Mouse (Mus musculus): ENCODE data around the gene Cdh15.

The Cdh15 gene

DNA sequence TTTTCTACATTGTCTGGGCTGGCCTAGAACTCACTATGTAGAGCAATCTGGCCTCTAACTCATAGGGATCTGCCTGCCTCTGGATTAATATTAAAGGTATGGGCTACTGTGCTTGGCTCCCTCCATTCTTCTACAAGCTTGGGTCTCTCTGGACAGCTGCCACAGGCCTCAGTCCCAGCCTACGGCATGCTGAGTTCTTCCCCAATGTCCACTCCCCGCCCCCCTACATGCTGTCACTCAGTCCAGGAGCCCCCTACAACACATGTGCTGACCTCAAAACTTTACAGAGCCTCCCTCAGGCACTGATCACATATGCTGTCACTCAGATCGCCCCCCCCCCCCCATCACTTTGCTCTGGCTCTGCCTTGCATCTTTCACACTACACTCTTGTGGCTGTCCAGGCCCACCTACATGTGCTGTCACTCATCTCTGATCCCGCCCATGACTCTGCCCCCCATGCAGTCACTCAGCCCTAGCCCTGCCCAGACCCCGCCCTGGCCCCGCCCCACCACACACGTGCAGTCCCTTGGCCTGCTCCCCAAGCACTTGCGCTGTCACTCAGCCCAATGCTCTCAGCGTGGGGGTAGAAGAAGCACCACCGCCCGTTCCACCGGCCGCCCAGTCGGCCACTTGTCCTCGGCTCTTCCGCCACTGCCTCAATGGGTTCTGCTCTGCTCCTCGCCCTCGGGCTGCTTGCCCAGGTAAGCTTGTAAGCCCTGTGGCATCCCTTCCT lies at the start of gene Cdh15:
Gene Cdh15, plus strand, starts transcription at position 138 of the 733 bp plus-strand sequence.
- DNase-seq (ENCODE audit: low read depth, low spot score) = peak; percentile 76

DNA sequence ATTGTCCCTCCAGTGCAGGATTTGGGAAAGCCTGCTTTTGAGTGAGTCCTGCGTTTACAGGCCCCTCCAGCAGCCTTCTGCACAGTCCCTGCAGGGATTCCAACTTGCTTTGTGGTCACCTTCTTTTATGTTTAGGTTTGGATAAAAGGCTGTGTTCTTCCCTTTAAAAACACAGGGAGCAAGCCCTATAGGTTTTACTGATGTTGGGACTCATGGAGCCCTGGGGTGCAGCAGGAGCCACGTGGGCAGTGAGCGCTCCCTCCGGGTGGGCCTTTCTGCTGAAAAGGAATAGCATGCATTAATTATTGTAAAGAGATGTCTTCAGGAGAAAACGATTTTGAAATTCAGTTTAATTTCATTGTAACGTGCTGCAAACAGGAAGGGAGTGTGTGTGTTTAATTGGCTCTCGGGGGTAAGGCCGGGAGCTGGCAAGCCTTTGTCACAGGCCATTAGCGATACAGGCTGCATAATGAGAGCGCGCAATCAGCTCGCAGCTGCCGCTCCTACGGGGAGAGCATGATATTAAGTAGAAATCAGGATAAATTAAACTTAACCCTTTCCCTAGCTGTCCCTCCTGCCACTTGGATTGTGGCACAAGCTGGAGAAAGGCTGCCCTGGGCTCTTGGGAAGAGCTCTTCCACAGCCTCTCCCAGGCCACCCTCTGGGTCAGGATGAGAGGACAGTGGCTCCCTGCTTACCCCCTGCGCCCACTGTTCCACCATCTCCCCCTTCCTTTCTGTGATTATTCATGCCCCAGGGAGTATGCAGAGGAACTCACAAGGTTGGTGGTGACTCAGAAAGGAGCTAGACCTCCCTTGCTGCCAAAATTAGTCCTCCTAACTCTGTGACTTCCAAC lies 43.6 kb upstream of the Cdh15 start:
- DNase-seq (ENCODE audit: low read depth, low spot score) = no peak

DNA sequence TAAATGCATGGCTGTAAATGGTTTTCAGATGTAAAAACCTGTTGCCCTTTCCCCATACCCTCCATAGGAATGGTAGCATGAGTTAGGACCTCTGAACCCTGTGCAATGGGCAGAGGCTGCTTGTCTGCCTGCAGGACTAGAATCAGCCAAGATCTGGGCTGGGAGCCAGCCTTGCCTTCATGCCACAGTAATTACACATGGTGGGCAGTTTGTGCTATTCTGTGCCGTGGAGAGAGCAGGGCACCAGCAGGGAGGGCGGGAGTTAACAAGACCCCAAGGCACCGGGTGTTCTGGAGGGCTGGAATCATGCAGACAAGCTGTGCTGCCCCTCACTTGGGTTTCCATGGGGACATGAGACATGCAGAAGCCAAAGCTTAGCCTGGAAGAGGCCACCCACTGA lies 42.4 kb upstream of the Cdh15 start:
- no peak for DNase-seq (ENCODE audit: low read depth, low spot score)

DNA sequence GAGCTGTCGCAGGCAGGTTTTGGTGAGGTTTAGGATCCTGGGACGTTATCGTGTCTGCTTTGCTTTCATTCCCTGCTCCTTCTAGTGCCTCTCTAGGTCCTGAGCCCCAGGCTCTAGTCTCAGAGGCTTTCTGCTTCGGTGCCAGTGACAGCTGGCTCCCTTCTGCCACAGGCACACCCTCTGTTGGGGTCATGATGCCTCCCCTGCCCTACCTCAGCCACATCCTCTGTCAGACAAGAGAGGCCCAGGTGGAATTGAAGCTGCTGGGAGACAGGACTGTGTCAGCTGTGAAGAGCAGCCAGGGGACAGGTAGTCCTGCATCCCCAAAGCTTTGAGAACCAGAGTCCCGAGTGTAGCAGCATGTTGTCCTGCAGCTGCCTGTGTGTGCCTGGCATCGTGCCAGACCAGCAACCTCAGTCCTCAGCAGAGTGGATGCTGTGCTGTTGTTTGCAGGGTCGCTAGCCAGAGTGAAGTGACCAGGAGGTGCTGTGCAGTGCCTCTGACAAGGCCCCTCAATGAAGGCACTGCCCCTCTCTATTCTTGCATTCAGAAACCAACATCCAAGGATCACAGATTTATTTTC lies 40.7 kb upstream of the Cdh15 start:
- DNase-seq (ENCODE audit: low read depth, low spot score) = no peak

DNA sequence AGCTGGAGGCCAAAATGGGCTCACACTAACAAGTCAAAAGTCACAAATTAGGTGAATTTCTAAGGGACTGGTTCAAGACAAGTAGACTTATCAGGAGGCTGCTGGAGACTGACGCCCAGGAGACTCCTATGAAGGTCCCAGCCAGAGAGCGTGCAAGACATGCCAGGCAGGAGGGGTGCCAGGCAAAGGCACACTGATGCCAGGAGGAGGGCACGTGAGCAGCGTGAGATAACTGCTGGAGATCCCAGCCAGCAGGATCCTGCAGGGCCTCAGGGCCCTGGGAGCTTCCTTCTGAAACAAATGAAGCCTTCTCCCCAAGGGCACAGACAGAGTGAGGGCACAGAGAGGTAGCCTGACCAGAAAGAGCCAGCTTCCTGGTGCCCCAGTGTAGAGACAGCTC lies 39.9 kb upstream of the Cdh15 start:
- no peak for DNase-seq (ENCODE audit: low read depth, low spot score)

DNA sequence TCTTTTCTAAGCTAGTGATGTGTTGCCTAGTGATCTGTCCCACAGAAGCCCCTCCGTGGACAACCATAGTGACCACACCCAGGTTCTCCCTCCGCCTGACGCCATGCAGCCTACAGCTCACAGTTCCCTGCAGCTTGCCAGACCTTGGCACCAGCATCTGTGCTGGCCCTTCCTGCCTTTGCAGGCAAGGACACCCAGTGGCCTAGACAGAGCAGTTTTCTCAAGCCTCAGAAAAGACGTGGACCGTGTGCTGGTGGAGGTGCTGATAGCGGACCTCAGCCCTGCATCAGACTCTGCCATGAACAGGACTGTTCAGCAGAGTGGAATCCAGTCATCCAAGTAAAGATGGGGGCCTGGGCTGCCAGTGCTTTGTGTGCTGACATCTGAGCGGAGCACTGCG lies 37.4 kb upstream of the Cdh15 start:
- DNase-seq (ENCODE audit: low read depth, low spot score) = no peak

DNA sequence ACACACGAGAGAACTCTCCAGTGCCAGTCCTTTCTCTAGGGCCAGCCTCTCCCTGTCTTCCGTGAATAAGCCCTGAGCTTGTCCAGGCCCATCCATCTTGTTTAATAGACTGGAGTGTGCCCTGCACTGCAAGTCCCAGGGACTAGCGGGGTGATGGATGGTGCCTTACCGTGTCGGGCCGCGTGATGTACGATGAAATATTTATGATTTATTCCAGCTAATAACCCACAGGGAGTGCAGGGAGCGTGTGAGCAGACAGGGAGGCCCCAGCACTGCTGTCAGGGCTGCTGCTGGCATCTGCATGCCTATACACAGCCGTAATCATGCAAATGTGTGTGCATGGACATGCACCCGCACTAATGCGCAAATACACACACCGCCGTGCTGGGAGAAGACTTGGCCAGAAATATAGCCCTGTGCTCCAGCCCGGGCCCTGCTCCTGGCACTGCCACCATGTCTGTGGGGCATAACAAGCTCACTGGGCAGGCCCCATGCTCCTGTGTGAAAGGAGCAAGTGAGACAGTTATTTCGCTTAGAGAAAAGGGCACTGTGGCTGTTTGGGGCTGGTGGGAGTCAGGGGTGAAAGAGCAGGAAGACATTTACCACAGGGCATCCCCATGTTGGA lies 35.8 kb upstream of the Cdh15 start:
- DNase-seq (ENCODE audit: low read depth, low spot score) = peak; percentile 62

DNA sequence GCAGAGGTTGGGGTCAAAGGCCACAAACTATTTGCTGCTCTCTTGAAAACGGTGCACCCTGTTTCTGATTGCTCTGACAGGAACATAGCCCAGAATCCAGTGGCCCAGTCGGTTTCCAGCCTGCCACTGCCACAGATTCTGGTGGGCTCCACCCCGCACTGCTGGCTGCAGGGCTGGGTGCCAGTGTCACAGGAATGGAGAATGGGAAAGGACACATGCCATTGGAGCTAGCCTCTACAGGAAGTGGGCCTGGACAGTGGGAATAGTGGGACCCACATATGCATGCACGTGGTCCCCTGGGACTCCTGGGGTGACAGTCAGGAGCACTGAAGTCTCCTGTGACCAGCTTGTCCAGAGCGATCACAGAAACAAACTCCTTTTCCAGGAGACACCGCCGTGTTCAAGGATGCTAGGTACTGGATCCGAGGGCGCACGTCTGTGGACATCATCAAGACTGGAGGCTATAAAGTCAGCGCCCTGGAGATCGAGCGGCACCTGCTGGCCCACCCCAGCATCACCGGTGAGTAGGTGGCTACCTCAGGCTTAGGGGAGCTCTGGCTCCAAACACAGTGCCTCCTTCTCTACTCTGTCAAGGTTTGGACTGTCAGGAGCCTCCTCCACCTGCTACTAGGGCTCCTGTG lies 35.0 kb upstream of the Cdh15 start:
- DNase-seq (ENCODE audit: low read depth, low spot score) = no peak

DNA sequence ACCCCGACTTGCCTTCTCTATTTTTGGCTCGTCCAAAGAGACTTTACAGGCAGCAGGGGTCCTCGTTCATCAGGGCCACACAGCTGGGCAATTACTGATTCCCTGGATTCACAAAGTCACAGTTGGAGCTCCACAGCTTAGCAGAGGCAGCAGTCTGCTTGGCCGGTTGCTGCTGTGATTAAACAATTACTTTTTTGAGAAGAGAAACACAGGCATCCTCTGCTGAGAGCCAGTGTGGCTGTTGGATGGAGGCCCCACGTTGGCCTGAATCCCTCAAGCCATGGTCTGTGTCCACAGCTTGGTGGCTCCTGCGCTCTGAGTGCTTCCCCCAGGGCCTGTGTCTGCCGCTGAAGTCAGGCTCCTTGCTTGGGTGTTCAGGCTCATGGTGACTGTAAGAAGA lies 33.2 kb upstream of the Cdh15 start:
- no peak for DNase-seq (ENCODE audit: low read depth, low spot score)

DNA sequence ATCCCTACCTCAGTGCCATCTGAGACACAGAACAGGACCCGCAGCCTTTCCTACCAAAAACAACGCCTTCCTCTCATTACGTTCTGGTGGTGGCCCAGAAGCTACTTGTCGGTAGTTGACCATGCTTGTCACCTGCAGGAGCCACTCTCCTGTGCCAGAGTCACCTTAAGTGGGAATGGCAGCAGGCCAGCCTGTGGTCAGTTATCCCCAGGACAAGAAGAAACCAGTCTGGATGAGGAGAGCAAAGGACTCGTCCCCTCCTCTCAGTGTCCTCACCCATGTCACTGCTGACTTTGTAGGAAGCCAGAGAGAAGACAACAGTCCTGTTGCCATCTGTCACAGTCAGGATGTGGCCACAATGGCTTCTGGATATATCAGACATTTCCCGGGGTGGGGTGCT lies 30.8 kb upstream of the Cdh15 start:
- DNase-seq (ENCODE audit: low read depth, low spot score) = no peak

DNA sequence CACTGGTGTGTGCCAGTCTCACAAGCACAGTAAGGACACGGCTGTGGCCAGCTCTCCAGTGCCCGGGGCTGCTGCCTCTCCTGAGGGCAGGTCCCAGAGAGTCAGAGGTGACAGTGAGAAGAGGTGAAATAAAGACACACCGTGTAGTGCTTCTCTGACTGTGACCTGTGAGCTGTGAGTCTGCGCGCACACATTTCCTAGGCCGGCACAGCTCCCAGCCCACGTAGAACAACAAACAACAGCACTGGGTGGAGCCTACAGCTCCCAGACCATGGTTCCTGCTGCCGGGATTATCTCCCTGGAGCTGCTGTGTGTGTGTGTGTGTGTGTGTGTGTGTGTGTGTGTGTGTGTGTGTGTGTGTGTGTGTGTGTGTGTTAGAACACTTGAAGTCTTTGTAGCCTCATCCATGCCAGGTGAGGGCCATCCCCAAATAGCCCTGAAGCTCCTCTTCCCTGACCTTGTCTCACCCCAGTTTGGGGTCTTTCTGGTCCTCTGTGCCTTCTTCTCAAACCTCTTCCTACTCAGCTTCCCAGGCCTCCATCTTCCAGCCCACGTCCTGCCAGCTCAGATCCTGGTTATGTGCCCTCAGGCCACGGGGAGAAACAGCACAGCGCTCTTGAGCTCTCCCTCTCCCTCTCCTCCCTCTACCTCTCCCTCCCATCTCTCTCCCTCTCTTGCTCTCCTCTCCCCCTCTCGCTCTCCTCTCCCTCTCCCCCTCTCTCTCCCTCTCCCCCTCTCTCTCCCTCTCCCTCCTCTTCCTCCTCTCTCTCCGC lies 29.9 kb upstream of the Cdh15 start:
- no peak for DNase-seq (ENCODE audit: low read depth, low spot score)

DNA sequence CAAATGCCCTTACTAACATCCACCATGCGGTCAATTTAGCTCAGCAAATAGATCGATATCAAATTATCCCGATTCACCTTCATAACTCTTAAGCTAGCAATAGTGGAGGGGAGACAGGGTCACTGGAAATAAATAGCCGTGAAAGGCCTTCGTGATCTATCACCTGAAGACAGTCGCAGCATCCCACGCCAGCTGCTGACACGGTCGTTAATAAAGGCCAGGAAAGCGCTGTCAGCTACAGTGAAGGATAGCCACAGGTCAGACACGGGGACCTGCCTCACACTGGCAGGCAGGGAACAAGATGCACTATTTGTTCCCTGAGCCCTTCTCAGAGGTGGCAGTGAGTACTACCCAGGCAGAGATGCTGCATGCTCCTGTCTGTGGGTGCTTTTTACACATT lies 28.0 kb upstream of the Cdh15 start:
- peak; percentile 64 for DNase-seq (ENCODE audit: low read depth, low spot score)

DNA sequence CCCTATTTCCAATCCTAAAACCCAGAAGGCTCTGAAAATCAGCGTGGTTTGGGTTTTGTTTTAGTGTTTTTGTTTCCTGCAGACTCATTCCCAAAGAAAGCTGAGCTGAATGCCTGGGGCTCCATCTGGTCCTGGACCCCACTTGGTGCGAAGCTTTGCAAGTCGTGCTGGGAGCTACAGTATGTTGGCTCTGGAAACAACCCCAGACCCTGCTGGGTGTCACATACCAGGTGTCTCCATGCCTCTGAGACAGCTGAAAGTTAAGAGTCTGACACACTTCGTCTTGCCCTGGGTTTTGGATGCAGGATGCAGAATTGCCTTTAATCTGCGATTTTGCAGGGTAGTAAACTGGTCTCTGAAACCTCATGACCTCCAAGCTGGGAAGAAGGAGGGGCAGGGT lies 23.2 kb upstream of the Cdh15 start:
- DNase-seq (ENCODE audit: low read depth, low spot score) = no peak

DNA sequence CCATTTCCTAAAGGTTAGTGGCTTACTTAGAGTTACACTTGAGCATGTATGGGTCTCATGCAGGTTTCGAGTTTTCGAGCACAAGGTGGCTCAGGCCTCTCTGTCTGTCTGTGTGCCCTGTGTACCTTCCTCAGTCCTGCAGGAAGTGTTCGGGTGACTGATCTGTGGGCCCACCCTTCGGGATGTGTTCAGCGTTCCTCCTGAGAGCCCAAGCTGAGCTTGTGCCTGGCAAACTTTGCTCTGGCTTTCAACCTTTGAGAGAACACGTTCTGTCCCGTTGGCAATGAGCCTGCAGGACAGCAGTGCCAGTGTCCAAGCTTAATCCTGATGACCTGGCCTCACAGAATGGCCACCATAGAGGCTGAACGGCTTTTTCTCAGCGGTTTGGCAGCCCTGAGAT lies 22.8 kb upstream of the Cdh15 start:
- no peak for DNase-seq (ENCODE audit: low read depth, low spot score)

DNA sequence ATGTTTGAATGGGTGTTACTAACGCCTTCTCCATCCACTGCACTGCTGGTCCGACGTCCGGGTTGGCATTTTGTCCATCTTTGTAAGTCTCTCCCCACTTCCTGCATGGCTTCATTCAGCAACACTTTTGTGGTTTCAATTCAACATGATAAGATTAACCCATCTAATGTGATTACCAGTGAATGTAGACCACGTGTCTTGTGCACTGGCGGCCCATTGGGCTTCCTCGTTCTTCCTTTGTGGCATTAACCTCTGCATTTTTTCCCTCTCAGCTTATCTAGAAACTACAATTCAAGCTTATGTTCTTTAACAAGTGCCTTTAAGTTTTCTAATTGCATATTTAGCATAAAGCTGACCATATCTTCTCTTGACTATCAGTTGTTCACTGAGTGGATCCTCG lies 22.4 kb upstream of the Cdh15 start:
- no peak for DNase-seq (ENCODE audit: low read depth, low spot score)

DNA sequence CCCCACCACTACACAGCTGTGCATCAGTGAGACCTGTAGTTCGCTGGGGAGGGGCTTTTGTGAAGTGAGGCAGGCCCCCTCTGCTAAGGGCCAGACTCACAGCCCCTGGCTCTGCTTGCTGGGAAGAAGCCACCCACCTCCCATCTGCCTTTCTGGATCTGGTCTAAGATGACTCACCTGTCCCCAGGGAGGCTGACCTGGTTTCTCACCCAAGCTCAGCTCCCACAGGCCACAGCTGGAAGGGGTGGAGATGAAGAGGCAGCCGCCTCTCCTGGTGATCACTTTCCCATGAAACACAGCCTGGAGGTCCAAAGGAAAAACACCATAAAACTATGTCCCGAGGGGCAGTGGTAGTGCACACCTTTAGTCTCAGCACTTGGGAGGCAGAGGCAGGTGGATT lies 18.4 kb upstream of the Cdh15 start:
- DNase-seq (ENCODE audit: low read depth, low spot score) = no peak

DNA sequence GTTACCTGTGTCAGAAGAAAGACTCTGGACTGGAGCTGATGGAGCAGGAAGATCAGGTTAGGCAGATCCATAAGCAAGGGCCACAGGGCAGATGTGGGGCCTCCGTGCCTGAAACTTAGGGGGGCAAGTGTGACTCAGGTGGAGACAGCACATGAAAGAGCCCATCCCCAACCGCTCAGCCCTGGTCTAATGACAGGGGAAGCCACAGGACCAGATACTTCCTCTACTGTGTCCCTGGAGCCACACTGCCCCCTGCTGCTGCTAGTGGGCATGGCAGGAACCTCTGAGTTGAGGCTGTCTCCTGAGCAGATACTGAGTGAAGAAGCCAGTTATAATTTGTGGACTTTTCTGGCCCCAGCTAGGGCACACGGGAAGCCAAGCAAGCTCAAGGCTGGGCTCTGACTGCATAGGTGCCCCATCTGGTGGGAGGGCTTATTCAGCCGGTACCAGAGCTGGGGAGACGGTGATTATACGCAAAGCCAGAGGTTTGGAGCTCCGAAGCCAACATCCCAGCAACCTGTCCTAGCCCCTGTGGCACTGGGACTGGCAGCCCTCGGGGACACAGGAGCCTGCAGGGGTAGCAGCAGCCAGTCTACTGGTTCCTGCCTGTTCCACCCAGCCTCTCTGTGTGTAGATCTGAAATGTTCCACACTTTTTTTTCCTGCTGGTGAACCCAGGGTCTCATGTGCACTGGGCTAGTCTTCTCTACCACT lies 17.3 kb upstream of the Cdh15 start:
- peak; percentile 87 for DNase-seq (ENCODE audit: low read depth, low spot score)

DNA sequence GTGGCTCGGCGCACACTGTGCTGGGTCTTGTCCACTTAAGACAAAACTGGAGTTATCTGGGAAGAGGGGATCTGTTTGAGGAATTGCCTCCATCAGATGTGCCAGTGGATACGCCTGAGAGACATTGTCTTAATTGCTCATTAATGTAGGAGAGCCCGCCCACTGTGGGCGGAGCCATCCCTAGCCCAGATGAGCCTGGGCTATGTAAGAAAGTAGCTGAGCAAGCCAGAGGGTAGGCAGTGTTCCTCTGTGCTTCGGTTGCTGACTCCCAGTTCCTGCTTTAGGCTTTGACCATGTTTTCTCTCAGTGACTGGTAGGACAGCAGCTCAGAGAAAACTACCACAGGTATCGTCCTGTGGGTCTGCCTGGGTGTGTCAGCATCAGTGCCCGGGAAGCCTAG lies 13.3 kb upstream of the Cdh15 start:
- DNase-seq (ENCODE audit: low read depth, low spot score) = no peak

DNA sequence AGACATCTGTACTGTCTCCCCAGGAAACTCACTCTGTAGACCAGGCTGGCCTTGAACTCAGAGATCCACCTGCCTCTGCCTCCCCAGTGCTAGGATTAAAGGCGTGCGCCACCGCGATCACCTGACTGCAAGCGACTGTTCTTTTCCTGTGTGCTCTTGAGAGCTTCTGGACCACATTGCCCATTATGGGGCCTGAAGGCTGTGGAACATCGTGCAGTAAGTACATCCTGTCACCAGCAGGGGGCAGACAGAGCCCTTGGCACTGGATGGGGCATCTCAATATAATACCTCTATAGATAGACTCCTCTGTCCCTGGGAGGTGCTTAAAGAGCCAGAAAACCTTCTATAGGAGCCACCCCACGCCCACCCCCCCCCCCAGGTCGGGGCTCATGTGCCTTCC lies 12.8 kb upstream of the Cdh15 start:
- DNase-seq (ENCODE audit: low read depth, low spot score) = peak; percentile 86

DNA sequence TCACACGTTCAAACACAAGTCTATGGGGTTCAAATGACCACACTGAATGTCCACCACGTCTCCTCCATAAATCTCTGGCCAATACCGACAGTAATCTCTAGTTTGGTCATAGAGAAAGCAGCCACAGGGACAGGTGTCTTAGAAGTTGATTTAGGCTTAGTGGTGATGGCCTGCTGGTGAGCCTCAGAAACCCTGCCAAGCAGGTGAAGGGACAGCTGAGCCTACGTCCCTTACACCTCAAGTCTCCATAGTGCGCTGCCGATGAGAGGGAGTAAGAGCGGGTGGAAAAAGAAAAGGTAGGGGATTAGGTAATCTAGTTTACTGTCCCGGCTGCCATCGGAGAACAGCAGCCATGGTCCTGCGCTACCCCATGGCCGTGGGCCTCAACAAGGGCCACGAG lies 11.6 kb upstream of the Cdh15 start:
- no peak for DNase-seq (ENCODE audit: low read depth, low spot score)

All from mesoderm, embryonic 11.5 days (tissue).